Mouse (Mus musculus): Measurements from ENCODE around the gene Thbs3. TPM values are rescaled to one million over a fixed set of nuclear protein-coding genes. Genes with fewer than 3 reads are reported as not detected.

Thbs3 gene
- 18.2 and 18.4 TPM in 2 replicates for polyA plus RNA-seq (2015; fragmentation: Nextera tagmentation; extraction: Ambion mirVana)

GRCm38 (mm10) chr3:89214681-89215411 lies at the start of gene Thbs3:
Gene Thbs3, plus strand, starts transcription at chr3:89215180.
- peak within 1 kb of the TSS; percentile 90 for H3K4me3 ChIP-seq (ENCODE audit: low read length)
- peak within 1 kb of the TSS; percentile 95 for H3K27ac ChIP-seq (ENCODE audit: low read length)
- H3K36me3 ChIP-seq (ENCODE audit: insufficient read depth, low read length), result peaks cover 4% of the 10 kb centered on the region; the same call in 1 of the 2 replicates
- peak within 1 kb of the TSS; percentile 83 for H3K9ac ChIP-seq (replicated peaks; ENCODE audit: low read length)
- H3K9me3 ChIP-seq (ENCODE audit: low read length), result no peaks in the 10 kb centered on the region
- H3K4me2 ChIP-seq (replicated peaks; ENCODE audit: low read depth, low read length), result peak within 1 kb of the TSS; percentile 84
- ATAC-seq (ENCODE audit: low FRiP score, low TSS enrichment), result no peak
- H3K4me1 ChIP-seq (ENCODE audit: insufficient read depth, low read length), result peaks cover 33% of the 10 kb centered on the region
- WGBS, result 1% methylated on average over 19 of the region's 19 CpGs
- H3K27me3 ChIP-seq (ENCODE audit: insufficient read depth, low read length), result no peaks in the 10 kb centered on the region

- WGBS, result 15% methylated on average over 12 of the region's 12 CpGs
- Histone ChIP-seq H3K4me2 (replicated peaks; ENCODE audit: low read depth, low read length) (peak overlapping the region; percentile 65), H3K27me3 (ENCODE audit: insufficient read depth, low read length) (no peaks in the 10 kb centered on the region), H3K4me1 (ENCODE audit: insufficient read depth, low read length) (peaks cover 19% of the 10 kb centered on the region), H3K9me3 (ENCODE audit: low read length) (no peaks in the 10 kb centered on the region), H3K4me3 (ENCODE audit: low read length) (peak overlapping the region; percentile 91), H3K9ac (replicated peaks; ENCODE audit: low read length) (peak overlapping the region; percentile 96), H3K27ac (ENCODE audit: low read length) (peak overlapping the region; percentile 98), H3K36me3 (ENCODE audit: insufficient read depth, low read length) (peaks cover 33% of the 10 kb centered on the region)
- ATAC-seq (ENCODE audit: low FRiP score, low TSS enrichment), result no peak
Measured at GRCm38 (mm10) chr3:89165268-89165870, 49.6 kb upstream of the Thbs3 start.

- Histone ChIP-seq H3K4me3 (ENCODE audit: low read length) (no peak overlapping the region), H3K27ac (ENCODE audit: low read length) (no peak overlapping the region), H3K9ac (replicated peaks; ENCODE audit: low read length) (no peak overlapping the region), H3K9me3 (ENCODE audit: low read length) (no peaks in the 10 kb centered on the region), H3K4me2 (replicated peaks; ENCODE audit: low read depth, low read length) (no peak overlapping the region), H3K36me3 (ENCODE audit: insufficient read depth, low read length) (peaks cover 43% of the 10 kb centered on the region), H3K27me3 (ENCODE audit: insufficient read depth, low read length) (no peaks in the 10 kb centered on the region), H3K4me1 (ENCODE audit: insufficient read depth, low read length) (peaks cover 18% of the 10 kb centered on the region)
- ATAC-seq (ENCODE audit: low FRiP score, low TSS enrichment), result no peak
- WGBS, result 83% methylated on average over 19 of the region's 19 CpGs
Measured at GRCm38 (mm10) chr3:89166945-89167344, 48.0 kb upstream of the Thbs3 start.

GRCm38 (mm10) chr3:89174844-89175243 lies 40.1 kb upstream of the Thbs3 start:
- H3K9ac ChIP-seq (replicated peaks; ENCODE audit: low read length), result no peak overlapping the region
- H3K4me2 ChIP-seq (replicated peaks; ENCODE audit: low read depth, low read length), result no peak overlapping the region
- H3K4me3 ChIP-seq (ENCODE audit: low read length), result no peak overlapping the region
- H3K9me3 ChIP-seq (ENCODE audit: low read length), result no peaks in the 10 kb centered on the region
- WGBS, result 94% methylated on average over 11 of the region's 11 CpGs
- H3K4me1 ChIP-seq (ENCODE audit: insufficient read depth, low read length), result peaks cover 16% of the 10 kb centered on the region
- peaks cover 66% of the 10 kb centered on the region for H3K36me3 ChIP-seq (ENCODE audit: insufficient read depth, low read length)
- H3K27me3 ChIP-seq (ENCODE audit: insufficient read depth, low read length), result no peaks in the 10 kb centered on the region
- no peak for ATAC-seq (ENCODE audit: low FRiP score, low TSS enrichment)
- no peak overlapping the region for H3K27ac ChIP-seq (ENCODE audit: low read length)

- peaks cover 16% of the 10 kb centered on the region for H3K4me1 ChIP-seq (ENCODE audit: insufficient read depth, low read length)
- no peak overlapping the region for H3K4me2 ChIP-seq (replicated peaks; ENCODE audit: low read depth, low read length)
- H3K27me3 ChIP-seq (ENCODE audit: insufficient read depth, low read length), result no peaks in the 10 kb centered on the region
- no peak overlapping the region for H3K27ac ChIP-seq (ENCODE audit: low read length)
- peaks cover 66% of the 10 kb centered on the region for H3K36me3 ChIP-seq (ENCODE audit: insufficient read depth, low read length)
- no peak overlapping the region for H3K4me3 ChIP-seq (ENCODE audit: low read length)
- H3K9ac ChIP-seq (replicated peaks; ENCODE audit: low read length), result no peak overlapping the region
- no peaks in the 10 kb centered on the region for H3K9me3 ChIP-seq (ENCODE audit: low read length)
- ATAC-seq (ENCODE audit: low FRiP score, low TSS enrichment), result no peak
- 91% methylated on average over 10 of the region's 10 CpGs for WGBS
Measured at GRCm38 (mm10) chr3:89175544-89175943, 39.4 kb upstream of the Thbs3 start.

- Histone ChIP-seq H3K9me3 (ENCODE audit: low read length) (no peaks in the 10 kb centered on the region), H3K27ac (ENCODE audit: low read length) (no peak overlapping the region), H3K9ac (replicated peaks; ENCODE audit: low read length) (no peak overlapping the region), H3K4me2 (replicated peaks; ENCODE audit: low read depth, low read length) (no peak overlapping the region), H3K4me1 (ENCODE audit: insufficient read depth, low read length) (peaks cover 16% of the 10 kb centered on the region), H3K27me3 (ENCODE audit: insufficient read depth, low read length) (no peaks in the 10 kb centered on the region), H3K36me3 (ENCODE audit: insufficient read depth, low read length) (peaks cover 65% of the 10 kb centered on the region), H3K4me3 (ENCODE audit: low read length) (no peak overlapping the region)
- no peak for ATAC-seq (ENCODE audit: low FRiP score, low TSS enrichment)
- 78% methylated on average over 7 of the region's 7 CpGs for whole genome bisulfite sequencing
Measured at GRCm38 (mm10) chr3:89176421-89176820, 38.6 kb upstream of the Thbs3 start.

- Histone ChIP-seq H3K4me1 (ENCODE audit: insufficient read depth, low read length) (peaks cover 16% of the 10 kb centered on the region), H3K9ac (replicated peaks; ENCODE audit: low read length) (peak within 1 kb of the TSS; percentile 82), H3K4me3 (ENCODE audit: low read length) (peak within 1 kb of the TSS; percentile 73), H3K4me2 (replicated peaks; ENCODE audit: low read depth, low read length) (peak within 1 kb of the TSS; percentile 69), H3K9me3 (ENCODE audit: low read length) (no peaks in the 10 kb centered on the region), H3K27ac (ENCODE audit: low read length) (peak within 1 kb of the TSS; percentile 27), H3K36me3 (ENCODE audit: insufficient read depth, low read length) (peaks cover 71% of the 10 kb centered on the region), H3K27me3 (ENCODE audit: insufficient read depth, low read length) (no peaks in the 10 kb centered on the region)
- ATAC-seq (ENCODE audit: low FRiP score, low TSS enrichment), result peak; percentile 96
- WGBS, result under 1% methylated on average over 43 of the region's 43 CpGs
Measured at GRCm38 (mm10) chr3:89177242-89178106, 37.5 kb upstream of the Thbs3 start, which contains the start of gene Scamp3. Gene Scamp3, plus strand, starts transcription at chr3:89177473.

GRCm38 (mm10) chr3:89178107-89178385 lies 36.9 kb upstream of the Thbs3 start:
- H3K36me3 ChIP-seq (ENCODE audit: insufficient read depth, low read length), result peaks cover 68% of the 10 kb centered on the region
- under 1% methylated on average over 6 of the region's 6 CpGs for WGBS
- no peaks in the 10 kb centered on the region for H3K9me3 ChIP-seq (ENCODE audit: low read length)
- peak overlapping the region; percentile 73 for H3K4me3 ChIP-seq (ENCODE audit: low read length)
- peak overlapping the region; percentile 27 for H3K27ac ChIP-seq (ENCODE audit: low read length)
- peaks cover 19% of the 10 kb centered on the region for H3K4me1 ChIP-seq (ENCODE audit: insufficient read depth, low read length)
- H3K4me2 ChIP-seq (replicated peaks; ENCODE audit: low read depth, low read length), result peak overlapping the region; percentile 69
- no peaks in the 10 kb centered on the region for H3K27me3 ChIP-seq (ENCODE audit: insufficient read depth, low read length)
- no peak for ATAC-seq (ENCODE audit: low FRiP score, low TSS enrichment)
- peak overlapping the region; percentile 82 for H3K9ac ChIP-seq (replicated peaks; ENCODE audit: low read length)

- Histone ChIP-seq H3K27ac (ENCODE audit: low read length) (no peak overlapping the region), H3K9me3 (ENCODE audit: low read length) (no peaks in the 10 kb centered on the region), H3K4me1 (ENCODE audit: insufficient read depth, low read length) (peaks cover 26% of the 10 kb centered on the region), H3K36me3 (ENCODE audit: insufficient read depth, low read length) (peaks cover 58% of the 10 kb centered on the region), H3K4me2 (replicated peaks; ENCODE audit: low read depth, low read length) (no peak overlapping the region), H3K4me3 (ENCODE audit: low read length) (no peak overlapping the region), H3K27me3 (ENCODE audit: insufficient read depth, low read length) (no peaks in the 10 kb centered on the region), H3K9ac (replicated peaks; ENCODE audit: low read length) (no peak overlapping the region)
- no peak for ATAC-seq (ENCODE audit: low FRiP score, low TSS enrichment)
- 88% methylated on average over 11 of the region's 11 CpGs for WGBS
Measured at GRCm38 (mm10) chr3:89179056-89179455, 35.9 kb upstream of the Thbs3 start.

Data from kidney, embryonic 16.5 days (tissue).